ENCODE assay signal across 9 mouse cellular contexts in the genomic region with DNA sequence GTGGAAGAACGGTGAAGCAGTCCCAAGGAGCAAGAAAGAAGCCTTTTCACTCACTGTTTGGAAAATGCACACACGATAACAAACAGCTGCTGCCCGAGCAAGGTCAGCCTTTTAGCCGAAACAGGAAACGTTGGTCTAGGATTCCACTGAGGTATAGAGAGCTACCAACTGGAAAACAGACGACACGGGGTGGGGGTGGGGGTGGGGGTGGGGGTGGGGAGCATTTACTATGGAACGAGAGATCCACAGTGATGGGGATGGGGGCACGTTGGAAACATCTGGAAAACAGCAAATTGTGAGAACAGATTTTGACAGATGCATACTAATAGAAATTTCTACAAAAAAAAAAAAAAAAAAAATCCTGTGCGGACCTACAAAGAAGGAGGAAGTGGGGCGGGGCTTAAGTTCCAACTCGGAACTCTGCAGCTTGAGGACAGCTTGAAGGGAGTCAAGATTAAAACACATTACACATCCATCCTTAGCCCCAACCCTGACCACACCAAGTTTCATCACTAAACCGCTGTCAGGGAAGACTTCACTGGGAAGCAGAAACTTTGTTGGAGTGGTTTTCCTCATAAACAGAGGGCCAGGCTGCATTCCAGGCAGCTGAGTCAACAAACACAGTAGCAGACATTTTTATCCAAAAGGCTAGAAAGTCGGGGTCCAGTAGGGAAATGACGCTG.
DNase-seq lines count a peak whose midpoint lies in the region; ATAC-seq and TF ChIP-seq lines count a peak whose summit lies in the region.
"Had no signal": no experiment of that assay in that cellular context is flagged by ENCODE, and none has a peak within 500 bp of the region (broad histone marks: within the 10 kb centered on the region; RNA-seq: fewer than 3 reads in every experiment).

No protein-coding gene starts in this region.

- H3K27me3 ChIP-seq in kidney, postnatal 0 days (ENCODE audit: insufficient read depth, low read length): no peaks in the 10 kb centered on the region
- H3K27me3 ChIP-seq in kidney, adult 2 months (replicated peaks; ENCODE audit: control insufficient read depth, insufficient read depth, low read length): no peaks in the 10 kb centered on the region
- no peaks in the 10 kb centered on the region for H3K27me3 ChIP-seq in heart, embryonic 15.5 days

- TF ChIP-seq POLR2A in kidney, adult 2 months (IDR thresholded peaks at IDR 0.05; ENCODE audit: low read depth, low read length): no peak

- H3K9ac ChIP-seq in kidney, postnatal 0 days (ENCODE audit: low read depth, low read length): no peak overlapping the region
- no peak overlapping the region for H3K9ac ChIP-seq in heart, embryonic 15.5 days

- H3K4me1 ChIP-seq in kidney, postnatal 0 days (replicated peaks; ENCODE audit: insufficient read depth, low read length): no peaks in the 10 kb centered on the region
- H3K4me1 ChIP-seq in kidney, adult 2 months (ENCODE audit: control insufficient read depth, insufficient read depth, low read length): no peaks in the 10 kb centered on the region
- H3K4me1 ChIP-seq in heart, embryonic 15.5 days (replicated peaks): no peaks in the 10 kb centered on the region

- no peak overlapping the region for H3K4me3 ChIP-seq in kidney, postnatal 0 days (replicated peaks; ENCODE audit: low read depth, low read length)
- no peak overlapping the region for H3K4me3 ChIP-seq in kidney, adult 2 months (ENCODE audit: insufficient read depth, low read depth, low read length)
- no peak overlapping the region for H3K4me3 ChIP-seq in heart, embryonic 15.5 days

- no peaks in the 10 kb centered on the region for H3K36me3 ChIP-seq in kidney, postnatal 0 days (ENCODE audit: insufficient read depth, low read length)
- H3K36me3 ChIP-seq in kidney, adult 2 months (ENCODE audit: control insufficient read depth, insufficient read depth, low read length): no peaks in the 10 kb centered on the region
- no peaks in the 10 kb centered on the region for H3K36me3 ChIP-seq in heart, embryonic 15.5 days

- no peak overlapping the region for H3K4me2 ChIP-seq in kidney, postnatal 0 days (ENCODE audit: low read length)
- H3K4me2 ChIP-seq in heart, embryonic 15.5 days: 0 out of 2 replicates have a peak overlapping the region, but pooled peaks have one; percentile 13
- H3K4me2 ChIP-seq: midbrain, embryonic 11.5 days had no signal

- no peaks in the 10 kb centered on the region for H3K9me3 ChIP-seq in kidney, postnatal 0 days (replicated peaks; ENCODE audit: low read length)
- no peaks in the 10 kb centered on the region for H3K9me3 ChIP-seq in heart, embryonic 15.5 days (replicated peaks)

- 37% methylated on average over 15 of the region's 15 CpGs for WGBS in kidney, postnatal 0 days
- WGBS in kidney, adult 2 months: 43% methylated on average over 15 of the region's 15 CpGs
- 42% methylated on average over 15 of the region's 15 CpGs for WGBS in heart, embryonic 15.5 days

- peak; percentile 52 for DNase-seq in kidney, postnatal 0 days (ENCODE audit: low spot score)
- DNase-seq in kidney, adult 2 months: no peak
- DNase-seq in ZHBTc4 (ENCODE audit: low read depth, low spot score): peak; percentile 21
- peak; percentile 1 for DNase-seq in lung, postnatal 25 days (ENCODE audit: low spot score)
- no peak for DNase-seq in adrenal gland, postnatal 25 days
- no peak for DNase-seq in right cerebral cortex, postnatal 4 days
- no peak for DNase-seq in adrenal gland, adult 8-10 months

- peak overlapping the region; percentile 61; the same call in 1 of the 2 replicates for H3K27ac ChIP-seq in kidney, postnatal 0 days
- H3K27ac ChIP-seq in kidney, adult 2 months (ENCODE audit: insufficient read depth, low read depth, low read length): no peak overlapping the region
- peak overlapping the region; percentile 55; the same call in 1 of the 2 replicates for H3K27ac ChIP-seq in heart, embryonic 15.5 days

- no peak for ATAC-seq in kidney, postnatal 0 days (replicated peaks; ENCODE audit: low FRiP score, low read depth)
- ATAC-seq in heart, embryonic 15.5 days (replicated peaks; ENCODE audit: insufficient number of reproducible peaks, insufficient read depth, low FRiP score, low read depth): no peak

- TF ChIP-seq CTCF in kidney, postnatal 0 days (IDR thresholded peaks at IDR 0.05; ENCODE audit: low read depth): no peak
- TF ChIP-seq CTCF in kidney, adult 2 months (conservative IDR thresholded peaks at IDR 0.05; ENCODE audit: insufficient read depth, insufficient read length, low read depth, low read length): no peak

Comparison
In these comparisons a context has a peak if more than half of its experiments do, and no peak if none do; other contexts are left out.
1. DNase-seq: peak in kidney, postnatal 0 days (single experiment), ZHBTc4 (single experiment) and lung, postnatal 25 days (single experiment); none in kidney, adult 2 months (single experiment), adrenal gland, postnatal 25 days (single experiment), right cerebral cortex, postnatal 4 days (single experiment) and adrenal gland, adult 8-10 months (single experiment).